Mouse (Mus musculus): ENCODE data around the gene Mmgt1.

- TF ChIP-seq TAL1 (IDR thresholded peaks at IDR 0.05; ENCODE audit: low read length) (no peak), GATA1 (IDR thresholded peaks at IDR 0.05; ENCODE audit: low read length) (no peak)
Observed at GRCm38 (mm10) chrX:56537162-56537561, 60.7 kb downstream of the Mmgt1 start.

Measured in erythroblast, embryonic 14.5 days (primary cell).